Comparison of ENCODE assay signal across 15 mouse cellular contexts in genomic region chr5:142459834-142460233, GRCm38 (mm10).
"Had no signal": no experiment of that assay in that cellular context is flagged by ENCODE, and none has a peak within 500 bp of the region (broad histone marks: within the 10 kb centered on the region; RNA-seq: fewer than 3 reads in every experiment).

No protein-coding gene starts in this region.

- H3K27me3 ChIP-seq: limb, embryonic 12.5 days; liver, embryonic 13.5 days; midbrain, embryonic 15.5 days; neural tube, embryonic 12.5 days; stomach, embryonic 15.5 days had no signal

- H3K9ac ChIP-seq: limb, embryonic 12.5 days; liver, embryonic 13.5 days; midbrain, embryonic 15.5 days; neural tube, embryonic 12.5 days; stomach, embryonic 15.5 days had no signal

- H3K4me2 ChIP-seq: limb, embryonic 12.5 days; liver, embryonic 13.5 days; midbrain, embryonic 15.5 days; neural tube, embryonic 12.5 days; stomach, embryonic 15.5 days had no signal

- DNase-seq: kidney, adult 9 months; kidney, postnatal 36 days; liver, embryonic 13.5 days; lung, adult 2 months; right cerebral cortex, postnatal 14 days; thymus, adult 2 months; thymus, postnatal 25 days had no signal

- H3K9me3 ChIP-seq: limb, embryonic 12.5 days; liver, embryonic 13.5 days; midbrain, embryonic 10.5 days; midbrain, embryonic 15.5 days; neural tube, embryonic 12.5 days; stomach, embryonic 15.5 days had no signal

- ATAC-seq: intestine, postnatal 0 days; lung, postnatal 0 days; midbrain, embryonic 15.5 days had no signal

- H3K27ac ChIP-seq: kidney, postnatal 0 days; limb, embryonic 12.5 days; liver, embryonic 13.5 days; midbrain, embryonic 10.5 days; midbrain, embryonic 15.5 days; neural tube, embryonic 12.5 days; stomach, embryonic 15.5 days had no signal

- H3K4me3 ChIP-seq: limb, embryonic 12.5 days; liver, embryonic 13.5 days; midbrain, embryonic 10.5 days; midbrain, embryonic 15.5 days; neural tube, embryonic 12.5 days; stomach, embryonic 15.5 days had no signal
